Mouse (Mus musculus) right cerebral cortex, adult 2 months (tissue): ENCODE results near the gene B3galt4.
"Not testable (repeated sequence)": the region's sequence is repeated elsewhere in the genome, so short reads cannot be mapped to it uniquely, and the experiment has no call there.

ENCODE experiments used
- DNase-seq, 2 experiments: peaks; one replicate each; pipeline ENCODE4 v3.0.0; 2021 to 2022; ENCODE audit warnings: low spot score in 2 of 2

Gene B3galt4

DNA sequence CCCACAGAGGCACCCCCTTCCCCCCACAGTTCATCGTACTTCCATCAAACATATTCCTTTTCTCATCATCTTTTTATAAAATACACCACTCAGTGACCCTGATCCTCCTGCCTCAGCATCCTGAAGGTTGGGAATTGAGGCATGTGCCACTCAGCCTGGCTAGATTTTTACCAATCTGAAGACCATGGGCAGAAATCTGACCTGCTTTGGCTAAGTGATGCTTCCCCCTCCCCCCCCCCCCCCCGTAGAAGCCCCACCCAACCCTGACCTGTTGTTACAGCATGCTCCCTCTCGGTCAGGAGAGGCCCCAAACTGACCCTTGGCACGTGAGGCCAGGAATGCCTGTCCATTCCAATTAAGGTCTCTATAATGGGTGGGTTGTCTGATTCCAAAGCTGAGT, 46.5 kb downstream of the B3galt4 start, which contains the start of gene Platr17:
Gene Platr17 (plus strand): TSS at position 301 of the 400 bp plus-strand sequence.
- not testable (repeated sequence) for DNase-seq

DNA sequence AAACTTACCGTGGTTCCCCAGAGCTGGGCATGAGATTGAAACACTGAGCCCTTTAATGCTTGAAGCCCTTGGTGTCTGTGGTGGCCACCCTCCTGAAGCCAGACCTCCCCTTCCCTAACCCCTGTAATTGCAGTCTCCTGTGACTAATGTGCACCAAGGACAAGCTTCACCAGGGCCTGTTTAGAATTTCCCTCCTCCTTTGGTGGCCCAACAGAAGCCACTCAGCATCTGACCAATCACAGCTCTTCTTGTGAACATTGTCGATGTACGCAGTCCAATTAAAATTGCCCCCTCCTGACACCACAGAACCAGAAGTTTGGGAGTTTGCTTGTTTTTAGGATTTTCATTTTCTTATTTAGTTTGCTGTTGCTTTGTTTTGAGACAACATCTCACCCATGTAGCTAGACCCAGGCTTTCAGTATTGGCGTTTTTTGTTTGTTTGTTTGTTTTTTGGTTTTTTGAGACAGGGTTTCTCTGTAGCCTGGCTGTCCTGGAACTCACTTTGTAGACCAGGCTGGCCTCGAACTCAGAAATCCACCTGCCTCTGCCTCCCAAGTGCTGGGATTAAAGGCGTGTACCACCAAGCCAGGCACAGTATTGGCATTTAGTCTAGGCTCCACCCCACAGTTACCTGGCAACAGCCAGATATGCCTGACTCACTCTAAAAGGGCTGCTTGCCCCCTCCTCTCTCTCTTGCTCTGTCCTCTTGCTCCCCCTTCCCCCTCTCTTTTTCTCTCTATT, 47.2 kb downstream of the B3galt4 start:
- not testable (repeated sequence) for DNase-seq

GRCm38 (mm10) chr17:33902491-33902890, 48.8 kb downstream of the B3galt4 start:
- DNase-seq, result no peak

GRCm38 (mm10) chr17:33902079-33902478, 49.2 kb downstream of the B3galt4 start:
- DNase-seq, result no peak

- no peak for DNase-seq
Measured at GRCm38 (mm10) chr17:33901653-33902052, 49.6 kb downstream of the B3galt4 start.

DNA sequence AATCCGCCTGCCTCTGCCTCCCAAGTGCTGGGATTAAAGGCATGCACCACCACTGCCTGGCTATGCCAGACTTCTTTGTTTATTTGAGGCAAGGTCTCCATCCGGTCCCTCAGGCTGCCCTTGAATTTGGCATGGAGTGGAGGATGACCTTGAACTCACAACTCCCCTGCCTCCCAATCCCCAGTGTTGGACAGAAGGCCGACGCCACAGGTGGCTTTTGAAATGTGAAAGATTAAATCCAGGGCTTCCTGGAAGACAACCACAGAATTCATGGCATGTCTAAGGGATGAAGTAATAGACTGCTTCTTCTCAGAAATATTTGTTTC, 50.3 kb downstream of the B3galt4 start:
- no peak for DNase-seq

- DNase-seq, result no peak
Measured at GRCm38 (mm10) chr17:33900281-33900988, 50.9 kb downstream of the B3galt4 start.
